Mouse (Mus musculus) CD8-positive naive resting alpha-beta T cell, adult 2 months (primary cell): Measurements from ENCODE around the gene Sh2d7.

Experiments
- DNase-seq, 2 experiments: peaks; one replicate each; pipeline ENCODE4 v3.0.0; 2022; ENCODE audit warnings: low read depth in 2 of 2, low spot score in 2 of 2

Sh2d7 gene

DNA sequence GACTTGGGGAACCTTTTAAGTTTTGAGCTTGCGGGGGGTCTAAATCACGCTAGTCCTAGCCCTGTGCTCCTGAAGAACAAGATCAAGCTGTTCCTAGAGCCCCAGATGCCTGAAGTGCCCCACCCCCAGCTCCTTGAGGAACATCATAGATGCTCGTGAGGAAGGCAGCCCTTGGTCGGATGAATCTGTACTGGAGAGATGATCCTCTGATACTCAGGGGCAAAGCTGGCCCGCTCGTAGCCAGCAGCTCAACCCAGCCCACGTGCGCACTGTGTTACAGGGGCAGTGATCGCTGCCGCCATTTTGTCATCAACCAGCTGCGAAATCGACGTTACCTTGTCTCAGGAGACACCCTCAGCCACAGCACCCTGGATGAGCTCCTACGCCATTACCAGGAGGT lies at the start of gene Sh2d7:
TSS of gene Sh2d7 (plus strand) at position 301 of the 400 bp plus-strand sequence.
- no peak for DNase-seq

GRCm38 (mm10) chr9:54489599-54489998 lies 49.2 kb upstream of the Sh2d7 start:
- DNase-seq, result no peak

- DNase-seq, result no peak
Measured at GRCm38 (mm10) chr9:54490431-54490830, 48.4 kb upstream of the Sh2d7 start.

- no peak for DNase-seq
Measured at GRCm38 (mm10) chr9:54499291-54499690, 39.5 kb upstream of the Sh2d7 start.

DNA sequence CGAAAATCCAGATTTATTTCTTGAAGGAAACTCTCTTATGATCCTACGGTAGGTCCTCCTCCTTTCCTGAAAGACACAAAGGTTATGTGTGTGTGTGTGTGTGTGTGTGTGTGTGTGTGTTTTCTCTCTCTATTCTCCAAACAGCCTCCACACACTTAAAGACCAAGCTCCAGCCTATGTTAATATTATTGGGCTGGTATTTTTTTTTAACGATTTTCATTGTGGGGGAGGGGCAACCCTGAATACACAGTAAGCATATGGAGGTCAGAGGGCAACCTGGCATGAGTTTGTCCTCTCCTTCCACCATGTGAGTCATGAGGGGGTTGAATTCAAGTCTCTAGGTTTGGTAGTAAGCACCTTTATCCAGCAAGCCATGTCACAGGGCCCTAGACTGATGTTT lies 39.0 kb upstream of the Sh2d7 start:
- no peak for DNase-seq

DNA sequence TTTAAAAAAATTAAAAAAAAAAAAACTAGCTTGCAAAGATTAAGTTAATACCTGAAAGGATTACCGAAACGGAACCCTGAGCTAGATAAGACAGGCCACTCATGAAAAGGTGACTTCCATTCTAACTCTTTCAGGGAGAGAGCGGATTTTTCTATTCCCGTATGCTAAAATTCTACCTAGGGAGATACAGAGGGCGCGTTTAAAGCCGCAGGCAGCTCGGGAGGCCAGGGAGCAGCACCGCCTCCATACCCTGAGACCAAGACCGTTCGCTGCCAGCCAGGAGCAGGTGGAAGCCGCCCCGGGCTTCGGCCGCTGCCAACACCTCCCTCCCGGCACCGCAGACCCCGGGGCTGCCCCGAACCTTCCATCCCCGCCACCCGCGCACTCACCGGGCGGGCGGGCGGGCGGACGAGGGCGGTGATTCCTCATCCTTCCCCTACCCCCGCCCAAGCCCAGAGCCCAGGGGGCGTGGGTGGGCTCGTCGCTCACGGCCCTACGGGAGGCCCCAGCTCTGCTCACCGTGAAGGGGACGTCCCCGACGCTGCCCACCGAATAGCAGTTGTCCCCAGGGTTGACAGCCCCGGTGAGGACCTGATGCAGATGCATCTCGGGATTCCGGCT lies 37.8 kb upstream of the Sh2d7 start:
- DNase-seq, result no peak

GRCm38 (mm10) chr9:54501453-54502110 lies 37.2 kb upstream of the Sh2d7 start, which contains the start of gene Dmxl2:
TSS of gene Dmxl2 (minus strand) at chr9:54501626.
- no peak for DNase-seq

DNA sequence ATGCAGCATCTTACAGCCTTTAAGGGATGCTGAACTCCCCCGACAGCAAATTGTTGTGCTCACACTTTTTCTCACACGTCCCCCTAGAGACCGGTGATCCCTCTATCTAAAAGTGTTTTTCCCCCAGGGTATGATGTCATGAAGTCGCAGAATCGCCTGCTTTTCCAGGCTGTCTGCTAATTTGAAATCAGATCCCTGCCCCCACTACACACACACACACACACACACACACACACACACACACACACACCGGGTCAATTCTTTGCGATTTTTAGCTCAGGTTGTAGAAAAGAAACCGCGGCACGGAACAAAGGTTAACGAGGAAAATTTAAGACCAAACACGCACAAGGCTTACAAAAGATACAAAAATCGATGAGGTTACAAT lies 36.7 kb upstream of the Sh2d7 start:
- no peak for DNase-seq

- no peak for DNase-seq
Measured at GRCm38 (mm10) chr9:54502873-54503272, 35.9 kb upstream of the Sh2d7 start.

- DNase-seq, result no peak
Measured at GRCm38 (mm10) chr9:54515991-54516390, 22.8 kb upstream of the Sh2d7 start.

- DNase-seq, result no peak
Measured at GRCm38 (mm10) chr9:54518921-54519320, 19.9 kb upstream of the Sh2d7 start.

DNA sequence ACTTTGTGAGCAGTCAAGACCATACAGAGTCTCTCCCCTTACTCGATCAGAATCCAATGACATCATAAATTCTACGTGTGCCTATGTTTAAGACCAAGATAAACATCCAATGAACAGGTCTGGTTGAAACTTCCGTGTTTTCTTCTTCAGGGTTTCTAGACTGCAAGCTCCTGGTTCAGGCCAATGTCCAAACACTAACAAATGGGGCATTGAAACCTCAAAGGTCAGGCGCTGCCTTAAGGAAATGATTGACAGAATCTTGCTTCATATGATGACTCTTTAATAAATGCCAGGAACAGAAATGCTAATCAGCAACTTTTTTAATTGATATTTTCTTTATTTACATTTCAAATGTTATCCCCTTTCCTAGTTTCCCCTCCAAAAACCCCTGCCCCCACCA lies 18.5 kb upstream of the Sh2d7 start:
- DNase-seq, result no peak

DNA sequence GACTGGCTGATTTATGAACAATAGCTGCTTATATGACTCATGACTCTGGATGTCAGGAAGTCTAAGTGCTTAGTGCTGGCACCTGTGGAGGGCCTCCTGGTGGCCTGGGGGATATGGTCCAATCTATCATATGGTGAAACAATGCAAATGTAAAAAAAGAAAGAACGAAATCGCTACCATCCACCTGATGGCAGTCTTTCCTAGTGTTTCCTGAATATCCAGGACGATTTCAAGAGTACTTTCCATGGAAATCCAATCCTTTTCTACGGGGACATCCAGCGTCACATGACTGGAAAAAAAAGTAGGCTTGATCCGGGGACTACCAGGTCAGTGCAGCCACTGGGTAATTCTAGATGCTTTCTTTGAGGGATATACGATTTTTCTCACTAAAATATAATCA lies 11.1 kb upstream of the Sh2d7 start:
- DNase-seq, result no peak

DNA sequence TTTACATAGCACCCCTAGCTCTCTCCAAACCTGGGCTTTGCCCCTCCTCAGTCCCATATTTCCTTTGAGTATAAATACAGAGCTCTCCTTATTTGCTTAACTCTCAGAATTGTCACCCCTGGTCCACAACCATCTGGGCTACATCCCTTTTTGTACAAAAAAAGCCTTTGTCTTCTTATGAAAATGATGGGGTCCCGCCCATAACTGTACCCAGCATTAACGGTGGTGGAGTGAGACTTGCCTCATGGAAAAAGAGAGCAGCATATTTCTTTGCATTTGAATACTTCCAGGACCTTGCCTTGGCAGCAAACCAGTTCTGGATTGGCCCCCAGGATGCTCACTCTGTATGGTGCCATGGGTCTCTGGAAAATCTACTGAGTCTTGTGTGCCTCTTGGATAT lies 8.8 kb upstream of the Sh2d7 start:
- no peak for DNase-seq

DNA sequence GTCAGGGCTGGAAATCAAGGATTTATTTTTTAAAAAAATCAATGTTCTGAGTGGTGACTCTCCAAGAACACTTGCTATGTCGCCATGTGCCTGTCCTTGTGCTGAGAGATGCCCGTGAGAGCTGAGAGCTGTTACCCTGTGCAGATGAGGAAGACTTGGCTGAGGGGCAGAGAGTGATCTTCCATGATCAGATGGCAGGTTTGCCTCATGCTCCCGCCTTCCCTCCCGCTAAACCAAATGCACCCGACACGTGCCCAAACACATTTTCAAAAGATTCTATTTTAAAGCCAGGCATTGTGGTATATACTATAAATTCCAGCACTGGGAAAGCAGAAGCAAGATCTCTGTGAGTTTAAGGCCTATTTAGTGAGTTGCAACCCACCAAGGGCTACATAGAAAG lies 7.9 kb upstream of the Sh2d7 start:
- no peak for DNase-seq

- no peak for DNase-seq
Measured at GRCm38 (mm10) chr9:54531421-54531820, 7.4 kb upstream of the Sh2d7 start.

DNA sequence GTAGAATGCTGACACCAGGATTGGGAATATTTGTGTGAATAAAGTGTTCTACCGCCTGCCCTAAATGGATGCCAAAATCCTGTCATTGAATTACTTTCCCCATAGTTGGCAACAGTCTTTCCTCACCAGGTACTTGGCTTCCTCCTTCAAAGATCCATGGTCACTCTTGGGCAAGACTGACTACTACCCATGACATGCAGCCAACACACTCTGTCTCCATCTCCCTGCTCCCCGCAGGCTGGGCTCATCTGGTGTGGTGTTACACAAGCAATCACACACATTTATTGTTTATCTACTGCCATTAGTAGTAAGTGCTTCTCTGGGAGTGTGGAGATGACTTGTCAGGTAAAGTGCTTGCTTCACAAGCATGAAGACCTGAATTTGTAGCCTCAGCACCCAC lies 5.9 kb upstream of the Sh2d7 start:
- DNase-seq, result no peak

GRCm38 (mm10) chr9:54533975-54534374 lies 4.8 kb upstream of the Sh2d7 start:
- no peak for DNase-seq

DNA sequence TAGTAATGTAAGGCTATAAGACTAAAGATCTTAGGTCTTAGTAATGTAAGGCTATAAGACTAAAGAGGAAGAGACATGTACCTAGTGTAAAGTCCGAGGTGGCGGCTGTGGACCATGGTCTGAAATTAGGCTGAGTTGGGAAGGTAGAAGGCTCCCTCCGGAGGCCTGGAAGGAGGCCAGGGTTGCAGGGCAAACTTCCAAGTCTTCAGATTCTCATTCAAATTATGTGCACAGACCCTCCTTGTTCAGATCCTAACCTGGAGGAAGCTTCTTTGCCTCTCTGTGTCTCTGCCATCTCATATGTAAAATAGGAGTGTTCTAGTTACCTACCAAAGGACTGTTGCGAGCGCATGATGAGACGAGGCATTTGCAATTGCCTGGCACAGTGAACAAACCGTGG lies 2.5 kb upstream of the Sh2d7 start:
- DNase-seq, result no peak

GRCm38 (mm10) chr9:54537030-54537429 lies 1.8 kb upstream of the Sh2d7 start:
- no peak for DNase-seq

DNA sequence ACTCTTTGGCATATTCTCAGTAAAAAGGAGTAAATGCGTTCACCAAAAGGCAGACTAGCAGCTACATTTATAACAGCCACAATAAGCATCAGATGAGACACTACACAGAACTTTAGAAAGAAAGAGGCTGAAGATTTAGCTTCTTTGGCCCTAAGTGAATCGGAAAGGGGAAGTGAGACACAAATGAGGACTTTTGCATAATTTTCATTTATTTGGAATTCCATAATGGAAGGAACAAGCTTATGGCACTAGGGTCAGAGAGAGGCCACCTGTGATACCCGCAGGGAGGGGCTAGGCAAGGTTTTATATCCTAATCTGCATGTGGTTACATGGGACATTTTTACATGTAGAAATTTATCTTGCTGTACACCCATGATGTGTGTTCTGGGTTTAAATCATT lies 1.3 kb upstream of the Sh2d7 start:
- no peak for DNase-seq

DNA sequence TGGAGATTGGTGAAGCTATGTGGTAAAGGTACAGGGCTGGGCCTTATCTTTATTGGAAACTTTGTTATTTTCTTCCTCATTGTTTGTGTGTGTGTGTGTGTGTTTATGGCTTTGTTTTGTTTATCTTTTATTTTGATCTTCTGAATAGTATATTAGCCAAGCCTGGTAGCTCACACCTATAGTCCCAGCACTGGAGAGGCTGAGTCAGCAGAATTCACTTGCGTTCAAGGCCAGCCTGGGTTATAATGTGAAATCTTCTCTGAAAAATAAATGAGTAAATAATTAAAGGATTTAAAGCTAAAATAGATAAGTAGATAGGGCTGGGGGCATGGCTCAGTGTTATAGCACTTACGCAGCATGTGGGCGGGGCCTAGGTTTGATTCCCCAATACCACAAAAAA lies 540 bp upstream of the Sh2d7 start:
- no peak for DNase-seq

GRCm38 (mm10) chr9:54540801-54541200 lies 2.0 kb downstream of the Sh2d7 start:
- DNase-seq, result no peak
